Mouse (Mus musculus): ENCODE data around the gene Cux1. TPM values are rescaled to one million over a fixed set of nuclear protein-coding genes. Genes with fewer than 3 reads are reported as not detected.

The Cux1 gene
- polyA plus RNA-seq, 1 experiment: 149 TPM

DNA sequence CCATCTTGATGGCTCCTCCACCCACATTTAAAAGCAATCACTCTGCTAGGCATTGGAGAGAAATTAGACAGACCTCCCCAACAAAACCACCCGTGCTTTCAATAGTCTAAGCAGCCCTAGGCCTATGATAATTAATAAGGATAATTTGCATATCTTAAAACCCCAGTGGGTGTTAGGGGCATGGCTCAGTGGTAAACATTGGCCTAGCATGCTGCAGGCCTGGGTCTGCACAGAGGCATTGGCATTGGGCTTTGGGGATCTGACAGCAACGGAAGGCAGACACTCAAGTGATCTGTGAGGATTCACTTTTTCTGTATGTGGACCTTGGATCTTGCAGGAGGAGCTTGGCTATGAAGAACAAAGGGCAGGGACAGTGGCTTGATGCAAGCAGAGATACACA lies 274.9 kb downstream of the Cux1 start:
- no peak overlapping the region for H3K4me3 ChIP-seq (ENCODE audit: insufficient read depth, low read length)
- TF ChIP-seq POLR2A (IDR thresholded peaks at IDR 0.05; ENCODE audit: borderline replicate concordance, low read depth, low read length) (no peak), CTCF (IDR thresholded peaks at IDR 0.05; ENCODE audit: low read depth, low read length) (no peak)
- no peaks in the 10 kb centered on the region for H3K4me1 ChIP-seq (ENCODE audit: control insufficient read depth, insufficient read depth, low read length)
- H3K27ac ChIP-seq (ENCODE audit: insufficient read depth, low read depth, low read length): no peak overlapping the region

DNA sequence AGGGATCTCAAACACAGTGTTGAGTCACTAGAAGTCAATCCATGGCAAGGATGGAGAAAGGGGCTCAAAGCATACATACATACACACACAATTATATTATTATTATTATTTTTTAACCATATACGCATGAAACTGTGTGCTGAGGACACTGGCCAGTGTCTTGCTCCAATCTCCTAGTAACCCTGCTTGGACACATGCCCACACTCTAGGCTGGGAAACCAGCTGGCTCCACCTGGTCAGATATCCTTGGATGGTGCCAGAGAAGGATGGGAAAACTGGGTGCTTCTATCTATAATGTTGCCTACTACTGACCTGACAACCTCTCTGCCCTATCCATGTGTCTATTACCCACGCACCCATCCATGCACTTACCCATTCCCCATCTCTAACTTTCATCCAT lies 275.7 kb downstream of the Cux1 start:
- Histone ChIP-seq H3K4me3 (ENCODE audit: insufficient read depth, low read length) (no peak overlapping the region), H3K4me1 (ENCODE audit: control insufficient read depth, insufficient read depth, low read length) (peaks cover 4% of the 10 kb centered on the region), H3K27ac (ENCODE audit: insufficient read depth, low read depth, low read length) (no peak overlapping the region)
- TF ChIP-seq POLR2A (IDR thresholded peaks at IDR 0.05; ENCODE audit: borderline replicate concordance, low read depth, low read length): no peak
- TF ChIP-seq CTCF (IDR thresholded peaks at IDR 0.05; ENCODE audit: low read depth, low read length): no peak

DNA sequence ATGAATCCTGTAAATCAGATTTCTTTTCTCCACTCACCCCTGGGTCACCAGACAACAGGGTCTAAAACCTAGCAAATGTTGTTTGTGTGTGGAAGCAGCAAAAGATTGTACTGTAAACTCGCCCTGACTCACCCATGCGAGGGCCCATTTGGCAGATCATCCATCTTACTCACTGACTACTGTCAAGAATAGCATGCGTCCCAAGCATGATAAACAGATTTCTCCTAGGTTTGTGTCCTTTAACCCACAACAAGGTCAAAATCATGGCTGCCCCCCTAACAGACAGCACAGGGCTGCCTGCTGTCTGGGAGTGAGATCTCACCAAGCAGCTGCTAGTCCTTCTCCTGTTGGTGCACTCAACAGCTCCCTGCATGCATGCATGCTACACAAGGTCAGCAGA lies 277.5 kb downstream of the Cux1 start:
- no peak for TF ChIP-seq CTCF (IDR thresholded peaks at IDR 0.05; ENCODE audit: low read depth, low read length)
- Histone ChIP-seq H3K27ac (ENCODE audit: insufficient read depth, low read depth, low read length) (no peak overlapping the region), H3K4me1 (ENCODE audit: control insufficient read depth, insufficient read depth, low read length) (peaks cover 7% of the 10 kb centered on the region), H3K4me3 (ENCODE audit: insufficient read depth, low read length) (no peak overlapping the region)

DNA sequence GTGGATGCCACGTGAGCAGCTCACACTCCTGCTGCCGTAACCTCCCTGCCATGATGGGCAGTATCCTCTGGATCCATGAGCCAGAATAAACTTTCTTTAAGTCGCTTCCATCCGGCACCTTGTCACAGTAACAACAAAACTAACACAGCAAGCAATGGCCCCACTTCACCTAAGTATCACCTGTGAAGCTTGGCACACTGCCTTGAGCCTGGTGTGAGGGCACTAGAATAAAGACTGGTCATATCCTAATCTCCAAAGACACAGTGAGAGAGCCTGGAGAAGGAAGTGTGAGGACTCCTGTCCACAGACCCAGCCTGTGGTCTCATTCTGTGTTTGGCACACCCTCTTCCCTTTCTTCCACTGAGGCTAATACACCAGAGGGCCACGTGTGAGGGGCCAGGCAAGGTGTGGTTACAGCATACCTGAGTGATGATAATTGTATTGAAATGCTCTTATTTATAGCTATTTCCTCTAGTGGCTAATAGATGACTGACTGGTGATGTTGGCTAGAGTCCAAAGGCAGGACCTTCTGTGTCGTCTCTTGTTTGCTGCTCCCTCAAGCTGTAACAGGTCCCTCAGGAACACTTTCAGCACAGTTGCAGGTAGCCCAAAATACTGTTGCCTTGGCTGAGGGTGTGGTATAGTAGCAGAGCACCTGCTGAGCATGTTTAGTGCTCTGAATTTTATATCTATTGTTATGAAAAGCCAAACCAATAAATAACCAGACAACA lies 278.8 kb downstream of the Cux1 start:
- peaks cover 7% of the 10 kb centered on the region for H3K4me1 ChIP-seq (ENCODE audit: control insufficient read depth, insufficient read depth, low read length)
- H3K27ac ChIP-seq (ENCODE audit: insufficient read depth, low read depth, low read length): no peak overlapping the region
- no peak for TF ChIP-seq POLR2A (IDR thresholded peaks at IDR 0.05; ENCODE audit: borderline replicate concordance, low read depth, low read length)
- TF ChIP-seq CTCF (IDR thresholded peaks at IDR 0.05; ENCODE audit: low read depth, low read length): no peak
- H3K4me3 ChIP-seq (ENCODE audit: insufficient read depth, low read length): no peak overlapping the region

DNA sequence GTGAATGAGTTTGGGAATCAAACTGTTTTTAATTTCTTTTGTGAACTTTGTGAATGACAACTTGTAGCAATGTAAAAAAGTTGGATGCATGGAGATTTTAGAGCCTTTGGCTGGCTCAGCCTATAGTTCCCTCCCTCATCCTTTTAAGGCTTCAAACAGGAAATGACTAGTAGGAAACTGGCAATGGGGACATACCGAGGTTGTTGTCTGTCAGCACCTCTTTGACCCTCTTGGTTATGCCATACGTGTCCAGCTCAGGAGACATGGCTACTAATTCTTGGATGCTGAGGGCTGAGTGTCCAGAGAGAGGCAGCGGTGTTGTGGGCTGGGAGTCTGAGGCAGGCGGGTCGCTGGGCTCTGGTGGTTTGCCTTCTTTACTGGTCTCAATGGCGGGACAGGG lies 280.7 kb downstream of the Cux1 start:
- Histone ChIP-seq H3K27ac (ENCODE audit: insufficient read depth, low read depth, low read length) (no peak overlapping the region), H3K4me3 (ENCODE audit: insufficient read depth, low read length) (no peak overlapping the region), H3K4me1 (ENCODE audit: control insufficient read depth, insufficient read depth, low read length) (peaks cover 7% of the 10 kb centered on the region)
- TF ChIP-seq CTCF (IDR thresholded peaks at IDR 0.05; ENCODE audit: low read depth, low read length): no peak
- no peak for TF ChIP-seq POLR2A (IDR thresholded peaks at IDR 0.05; ENCODE audit: borderline replicate concordance, low read depth, low read length)

DNA sequence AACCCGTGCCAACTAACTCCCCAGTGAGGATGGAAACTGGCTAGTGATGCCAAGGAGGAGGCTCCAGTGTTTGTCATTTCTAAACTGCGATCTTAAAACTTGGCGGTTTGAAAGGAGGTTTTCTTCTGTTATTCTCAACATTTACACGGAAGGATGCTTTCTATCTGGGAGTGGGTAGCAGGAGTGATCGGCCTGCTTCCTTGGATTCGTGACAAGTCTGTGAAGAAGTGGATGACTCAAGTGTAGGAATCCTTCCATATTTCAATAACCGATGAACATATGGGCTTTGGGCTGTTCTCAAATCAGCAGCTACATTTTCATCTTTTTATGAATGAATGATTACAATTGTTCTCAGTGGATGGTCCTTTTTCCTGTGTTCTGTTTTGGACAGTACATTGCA lies 282.2 kb downstream of the Cux1 start:
- TF ChIP-seq POLR2A (IDR thresholded peaks at IDR 0.05; ENCODE audit: borderline replicate concordance, low read depth, low read length) (no peak), CTCF (IDR thresholded peaks at IDR 0.05; ENCODE audit: low read depth, low read length) (no peak)
- Histone ChIP-seq H3K27ac (ENCODE audit: insufficient read depth, low read depth, low read length) (no peak overlapping the region), H3K4me1 (ENCODE audit: control insufficient read depth, insufficient read depth, low read length) (peaks cover 7% of the 10 kb centered on the region), H3K4me3 (ENCODE audit: insufficient read depth, low read length) (no peak overlapping the region)

DNA sequence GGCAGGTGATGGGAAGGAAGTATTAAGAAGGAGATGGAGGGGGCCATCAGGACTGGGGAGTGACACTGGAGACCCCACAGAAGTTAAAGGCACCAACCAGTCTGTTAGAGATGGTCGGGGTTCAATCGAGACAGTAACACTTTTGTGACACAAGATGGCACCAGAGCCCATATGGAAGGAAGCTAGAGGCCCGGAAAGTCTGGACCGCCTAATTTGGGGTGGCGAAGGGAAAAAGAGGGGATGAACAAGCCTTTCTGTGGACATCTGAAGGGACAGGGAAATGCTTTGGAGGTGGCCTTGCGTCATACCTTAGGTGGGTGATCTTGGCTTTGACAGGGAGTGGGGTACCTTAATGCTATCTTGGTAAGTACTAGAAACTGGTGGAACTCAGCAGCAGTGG lies 285.9 kb downstream of the Cux1 start:
- no peak overlapping the region for H3K27ac ChIP-seq (ENCODE audit: insufficient read depth, low read depth, low read length)
- no peak overlapping the region for H3K4me3 ChIP-seq (ENCODE audit: insufficient read depth, low read length)
- TF ChIP-seq CTCF (IDR thresholded peaks at IDR 0.05; ENCODE audit: low read depth, low read length) (peak; percentile 84), POLR2A (IDR thresholded peaks at IDR 0.05; ENCODE audit: borderline replicate concordance, low read depth, low read length) (no peak)
- peaks cover 1% of the 10 kb centered on the region for H3K4me1 ChIP-seq (ENCODE audit: control insufficient read depth, insufficient read depth, low read length)

DNA sequence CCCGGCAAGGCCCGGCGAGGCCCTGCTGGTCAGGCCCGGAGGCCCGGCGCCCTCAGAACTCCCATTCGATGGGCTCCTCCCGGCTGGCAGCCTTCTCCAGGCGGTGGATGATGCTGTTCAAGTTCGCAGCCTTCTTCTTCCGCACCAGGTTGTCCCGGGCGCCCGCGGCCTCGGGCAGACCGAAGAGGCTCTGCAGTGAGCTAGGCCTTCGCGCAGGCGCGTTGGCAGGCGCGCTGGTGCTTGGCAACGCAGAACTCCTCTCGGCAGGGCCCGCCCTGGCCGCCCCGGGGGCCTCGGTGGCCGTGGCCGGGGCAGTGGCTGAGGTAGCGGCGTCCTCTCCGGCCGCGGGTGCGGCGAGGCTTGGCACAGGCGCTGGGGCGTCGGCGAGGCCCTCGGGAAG lies 292.6 kb downstream of the Cux1 start:
- 0 out of 2 replicates have a peak, but pooled peaks cover 3% of the 10 kb centered on the region for H3K4me1 ChIP-seq (ENCODE audit: control insufficient read depth, insufficient read depth, low read length)
- H3K4me3 ChIP-seq (ENCODE audit: insufficient read depth, low read length): no peak overlapping the region
- no peak overlapping the region for H3K27ac ChIP-seq (ENCODE audit: insufficient read depth, low read depth, low read length)
- TF ChIP-seq POLR2A (IDR thresholded peaks at IDR 0.05; ENCODE audit: borderline replicate concordance, low read depth, low read length): no peak

DNA sequence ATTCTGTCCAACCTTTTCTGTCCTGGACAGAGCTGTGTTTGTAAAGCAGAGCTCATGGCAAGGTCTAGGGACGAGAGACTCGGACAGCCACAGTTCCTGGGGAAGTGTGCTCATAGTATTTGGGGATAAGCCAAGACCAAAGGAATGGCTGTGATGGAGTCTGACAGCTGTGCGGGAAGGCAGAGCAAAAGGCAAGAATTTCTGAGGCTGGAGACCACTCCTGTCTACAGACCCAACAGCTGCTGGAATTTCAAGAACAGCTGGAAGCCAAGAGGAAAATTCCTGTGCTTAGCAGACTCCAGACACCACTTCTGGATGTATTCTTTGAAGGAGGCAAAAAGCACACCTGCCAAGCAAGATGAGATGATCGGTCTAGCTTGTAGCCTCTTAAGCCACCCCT lies 297.4 kb downstream of the Cux1 start:
- TF ChIP-seq CTCF (IDR thresholded peaks at IDR 0.05; ENCODE audit: low read depth, low read length) (no peak), POLR2A (IDR thresholded peaks at IDR 0.05; ENCODE audit: borderline replicate concordance, low read depth, low read length) (no peak)
- H3K4me3 ChIP-seq (ENCODE audit: insufficient read depth, low read length): no peak overlapping the region
- peaks cover 6% of the 10 kb centered on the region; the same call in 1 of the 2 replicates for H3K4me1 ChIP-seq (ENCODE audit: control insufficient read depth, insufficient read depth, low read length)
- no peak overlapping the region for H3K27ac ChIP-seq (ENCODE audit: insufficient read depth, low read depth, low read length)

DNA sequence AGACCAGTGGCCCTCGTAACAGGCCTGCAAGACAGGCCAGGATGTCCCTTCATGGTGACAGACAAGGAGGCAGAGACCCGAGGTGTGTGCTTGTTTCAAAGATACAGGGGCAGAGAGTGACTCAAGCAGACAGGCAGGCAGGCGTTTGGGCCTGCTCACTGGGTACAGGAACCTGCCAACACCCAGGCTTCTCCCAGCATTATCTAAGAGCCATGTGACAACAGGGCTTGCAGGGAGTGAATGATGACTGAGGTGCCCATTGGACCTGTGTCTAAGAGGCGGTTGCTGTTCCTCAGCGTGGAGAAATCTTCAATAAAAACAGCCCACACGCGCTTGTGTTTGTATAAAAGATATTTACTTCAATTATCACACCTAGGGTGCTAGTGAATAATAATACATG lies 301.2 kb downstream of the Cux1 start:
- Histone ChIP-seq H3K4me3 (ENCODE audit: insufficient read depth, low read length) (no peak overlapping the region), H3K4me1 (ENCODE audit: control insufficient read depth, insufficient read depth, low read length) (peaks cover 6% of the 10 kb centered on the region; the same call in 1 of the 2 replicates), H3K27ac (ENCODE audit: insufficient read depth, low read depth, low read length) (no peak overlapping the region)
- TF ChIP-seq CTCF (IDR thresholded peaks at IDR 0.05; ENCODE audit: low read depth, low read length) (no peak), POLR2A (IDR thresholded peaks at IDR 0.05; ENCODE audit: borderline replicate concordance, low read depth, low read length) (no peak)
